Mouse (Mus musculus) heart, postnatal 0 days (tissue): ENCODE measurements around the gene Ccdc124. TPM values are rescaled to one million over a fixed set of nuclear protein-coding genes. Genes with fewer than 3 reads are reported as not detected.

Experiments used
- ATAC-seq: fragments of 200-750 bp; cut with Nextera tagmentation; 2 replicates; pipeline ENCODE4 v1.8.0; 2017; ENCODE audit warnings: low read depth, moderate number of reproducible peaks, moderate library complexity; ENCODE audit not compliant: insufficient read depth
- DNase-seq: peaks from one replicate; pipeline ENCODE4 v3.0.0-alpha.2; 2016; ENCODE audit warnings: low spot score
- H3K27ac ChIP-seq: fragments of 300-500 bp; sonication (generic); 2 replicates; pipeline ENCODE4 v1.5.1; 2014; ENCODE audit warnings: low read depth, mild to moderate bottlenecking
- H3K27me3 ChIP-seq: fragments of 300-500 bp; sonication (generic); 2 replicates; pipeline ENCODE4 v1.6.1; 2014; ENCODE audit warnings: low read length, mixed read lengths; ENCODE audit not compliant: control insufficient read depth, insufficient read depth
- H3K36me3 ChIP-seq: fragments of 300-500 bp; sonication (generic); replicated peaks from 2 replicates; pipeline ENCODE4 v1.6.1; 2014; ENCODE audit warnings: low read length, mixed read lengths; ENCODE audit not compliant: control insufficient read depth, insufficient read depth
- H3K4me1 ChIP-seq: fragments of 300-500 bp; sonication (generic); 2 replicates; pipeline ENCODE4 v1.6.1; 2014; ENCODE audit warnings: antibody characterized with exemption; ENCODE audit not compliant: control insufficient read depth, insufficient read depth
- H3K4me2 ChIP-seq: fragments of 300-500 bp; sonication (generic); 2 replicates; pipeline ENCODE4 v1.6.1; 2014; ENCODE audit warnings: low read depth, mild to moderate bottlenecking, low read length, moderate library complexity
- H3K4me3 ChIP-seq: fragments of 300-500 bp; sonication (generic); 2 replicates; pipeline ENCODE4 v1.5.1; 2014; ENCODE audit warnings: low read depth, low read length
- H3K9ac ChIP-seq: fragments of 300-500 bp; sonication (generic); replicated peaks from 2 replicates; pipeline ENCODE4 v1.6.1; 2014; ENCODE audit warnings: low read depth, low read length, mixed read lengths
- H3K9me3 ChIP-seq: fragments of 300-500 bp; sonication (generic); replicated peaks from 2 replicates; pipeline ENCODE4 v1.6.1; 2016; ENCODE audit warnings: low read length; ENCODE audit not compliant: control insufficient read depth
- CTCF ChIP-seq: IDR thresholded peaks from 2 replicates; pipeline ENCODE4 v1.5.1; 2016; ENCODE audit warnings: antibody characterized with exemption, control low read depth, low read depth
- EP300 ChIP-seq: IDR thresholded peaks from 2 replicates; pipeline ENCODE4 v1.6.1; 2016; ENCODE audit warnings: antibody characterized with exemption, low read depth
- WGBS: fragments of 180-500 bp; shearing (Covaris S2); extraction: QIAGEN DNeasy Blood & Tissue Kit; methylation state at CpG from one replicate; pipeline ENCODE4 v1.1.7; 2014; 5-methylcytosine and 5-hydroxymethylcytosine counted together
- polyA plus RNA-seq: library from polyadenylated mRNA; unstranded; fragments of >200 nt; fragmentation: Nextera tagmentation; extraction: Ambion mirVana; gene quantifications from 2 replicates; pipeline ENCODE4 v1.2.1, GENCODE M21; 2015
- total RNA-seq: library from RNA; depleted of rRNA; stranded (reverse); fragments of >200 nt; gene quantifications from 2 replicates; pipeline ENCODE4 v1.2.3, GENCODE M21; 2014; ENCODE audit warnings: low replicate concordance

Ccdc124 gene
- total and polyA plus RNA-seq, 2 experiments from 2014 or later: 12.6 to 77.9 TPM

DNA sequence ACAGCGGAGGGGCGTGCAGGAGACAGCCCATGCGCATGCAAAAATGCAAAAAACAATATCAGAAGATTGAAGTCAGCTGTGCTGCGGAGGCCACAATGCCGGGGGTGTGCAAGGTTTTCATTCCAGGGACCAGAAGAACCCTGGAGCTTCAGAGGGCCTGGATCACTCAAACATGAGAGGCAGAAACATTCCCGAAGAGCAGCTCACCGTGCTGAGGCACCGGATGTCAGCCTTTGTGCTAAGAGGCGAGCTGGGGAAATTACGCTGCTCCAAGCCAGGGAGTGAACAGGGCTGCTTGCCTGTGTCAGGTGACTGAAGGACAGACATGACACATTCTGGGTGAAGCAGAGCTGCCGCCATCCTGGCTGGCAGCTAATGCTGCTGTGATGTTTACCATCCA, 6.8 kb upstream of the Ccdc124 start:
- Histone ChIP-seq H3K27me3 (no peaks in the 10 kb centered on the region), H3K4me2 (no peak overlapping the region), H3K36me3 (no peaks in the 10 kb centered on the region), H3K4me1 (peaks cover 5% of the 10 kb centered on the region; the same call in 1 of the 2 replicates), H3K9ac (no peak overlapping the region), H3K9me3 (no peaks in the 10 kb centered on the region), H3K27ac (no peak overlapping the region), H3K4me3 (no peak overlapping the region)
- no peak for DNase-seq
- TF ChIP-seq CTCF (no peak), EP300 (no peak)
- peak; percentile 30; the same call in 1 of the 2 replicates for ATAC-seq
- WGBS: 17% methylated on average over 11 of the region's 11 CpGs

DNA sequence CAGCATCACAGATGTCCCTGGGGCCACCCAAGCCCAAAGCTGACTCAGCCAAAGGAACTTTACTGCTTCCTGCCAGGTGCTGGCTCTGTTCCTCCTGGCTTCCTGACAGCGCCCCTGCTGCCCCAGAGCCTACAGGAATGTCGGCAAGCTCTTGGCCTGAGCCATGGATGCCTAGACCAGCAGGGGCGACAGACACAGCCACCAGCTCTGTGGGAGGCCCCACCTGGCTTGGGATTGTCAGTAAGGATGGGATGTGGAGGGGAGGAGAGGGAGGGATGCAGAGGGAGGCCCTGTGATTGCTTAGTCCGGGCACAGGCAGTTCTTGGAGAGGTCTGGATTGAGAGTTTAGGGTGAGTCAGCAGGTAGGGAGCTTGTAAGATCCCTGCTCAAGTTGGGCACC, 6.4 kb upstream of the Ccdc124 start:
- H3K9ac ChIP-seq: no peak overlapping the region

DNA sequence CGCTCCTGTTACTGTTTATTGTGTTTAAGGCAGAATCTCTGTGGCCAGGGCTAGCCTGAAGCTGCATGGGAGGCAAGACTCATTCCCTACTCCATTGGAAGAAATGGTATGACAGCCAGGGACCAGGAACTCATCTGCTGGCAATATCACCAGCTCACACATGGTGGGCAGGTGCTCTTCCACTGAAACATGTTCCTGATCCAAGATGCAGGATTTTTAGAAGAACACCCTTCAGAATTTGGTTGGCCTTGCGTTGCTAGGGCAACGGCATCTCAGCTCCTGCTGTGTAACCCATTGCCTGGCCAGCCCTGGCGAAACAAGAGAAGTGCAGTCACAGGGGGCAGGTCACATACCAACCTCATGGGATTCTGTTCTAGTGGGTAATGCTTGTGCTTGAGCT, 5.8 kb upstream of the Ccdc124 start:
- DNase-seq: no peak
- Histone ChIP-seq H3K4me2 (no peak overlapping the region), H3K27ac (no peak overlapping the region), H3K9ac (no peak overlapping the region), H3K36me3 (no peaks in the 10 kb centered on the region), H3K27me3 (no peaks in the 10 kb centered on the region), H3K4me1 (peaks cover 5% of the 10 kb centered on the region; the same call in 1 of the 2 replicates), H3K9me3 (no peaks in the 10 kb centered on the region), H3K4me3 (no peak overlapping the region)
- ATAC-seq: no peak
- WGBS: 55% methylated on average over 4 of the region's 4 CpGs
- TF ChIP-seq EP300 (no peak), CTCF (no peak)

More for the DNA sequence above, 6.4 kb upstream of the Ccdc124 start:
- H3K4me2 ChIP-seq: no peak overlapping the region
- DNase-seq (no peak), ATAC-seq (peak; percentile 58)
- no peaks in the 10 kb centered on the region for H3K36me3 ChIP-seq
- TF ChIP-seq CTCF: no peak
- TF ChIP-seq EP300: no peak
- no peaks in the 10 kb centered on the region for H3K9me3 ChIP-seq
- H3K27me3 ChIP-seq: no peaks in the 10 kb centered on the region
- H3K27ac ChIP-seq: no peak overlapping the region
- no peak overlapping the region for H3K4me3 ChIP-seq
- WGBS: 4% methylated on average over 4 of the region's 4 CpGs
- H3K4me1 ChIP-seq: peaks cover 5% of the 10 kb centered on the region; the same call in 1 of the 2 replicates

DNA sequence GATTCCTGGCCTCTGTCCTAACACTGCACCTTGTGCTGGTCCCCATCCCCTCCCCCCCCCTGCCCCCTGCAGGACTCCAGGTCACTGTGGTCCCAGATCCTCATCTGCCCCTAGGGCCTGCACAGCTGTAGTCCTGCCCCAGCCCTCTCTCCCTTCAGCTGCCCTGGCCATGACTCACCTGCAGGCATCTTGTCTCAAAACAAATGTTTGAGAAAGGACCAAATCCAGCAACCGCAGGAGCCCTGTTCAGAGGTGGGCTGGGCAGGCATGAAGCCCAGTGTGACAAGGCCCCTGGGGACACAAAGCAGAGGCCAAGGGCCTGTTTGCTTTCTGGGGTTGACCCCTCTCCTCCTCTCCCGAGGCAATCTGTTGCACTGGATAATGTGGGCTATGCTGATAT, 4.4 kb upstream of the Ccdc124 start:
- TF ChIP-seq CTCF: no peak
- TF ChIP-seq EP300: no peak
- WGBS: 41% methylated on average over 2 of the region's 2 CpGs
- DNase-seq: no peak
- H3K27me3 ChIP-seq: no peaks in the 10 kb centered on the region
- H3K4me3 ChIP-seq: no peak overlapping the region
- no peaks in the 10 kb centered on the region for H3K36me3 ChIP-seq
- no peak for ATAC-seq
- H3K4me1 ChIP-seq: peaks cover 5% of the 10 kb centered on the region; the same call in 1 of the 2 replicates
- no peak overlapping the region for H3K4me2 ChIP-seq
- no peak overlapping the region for H3K27ac ChIP-seq
- no peak overlapping the region for H3K9ac ChIP-seq
- no peaks in the 10 kb centered on the region for H3K9me3 ChIP-seq

DNA sequence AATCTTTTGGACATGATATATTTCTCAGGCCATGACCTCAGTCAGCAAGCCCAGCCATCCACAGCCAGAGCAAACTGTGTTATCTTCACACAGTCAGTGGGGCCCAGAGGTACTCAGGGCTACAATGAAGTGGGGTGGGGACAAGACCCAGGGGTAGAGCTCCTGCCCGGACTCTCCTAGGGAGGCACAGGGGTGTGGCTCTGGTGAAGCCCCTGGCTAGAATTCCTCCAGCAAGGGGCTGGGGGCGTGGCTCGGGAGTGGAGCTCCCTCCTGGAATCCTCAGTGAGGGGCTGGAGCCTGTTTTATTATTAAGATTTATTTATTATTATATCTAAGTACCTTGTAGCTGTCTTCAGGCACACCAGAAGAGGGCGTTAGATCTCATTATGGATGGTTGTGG, 2.6 kb upstream of the Ccdc124 start:
- Histone ChIP-seq H3K9ac (no peak overlapping the region), H3K27ac (no peak overlapping the region), H3K36me3 (no peaks in the 10 kb centered on the region), H3K9me3 (no peaks in the 10 kb centered on the region), H3K4me3 (no peak overlapping the region), H3K4me1 (peaks cover 5% of the 10 kb centered on the region; the same call in 1 of the 2 replicates), H3K4me2 (no peak overlapping the region), H3K27me3 (no peaks in the 10 kb centered on the region)
- 43% methylated on average over 4 of the region's 4 CpGs for WGBS
- ATAC-seq: no peak
- no peak for DNase-seq
- TF ChIP-seq CTCF (no peak), EP300 (no peak)

DNA sequence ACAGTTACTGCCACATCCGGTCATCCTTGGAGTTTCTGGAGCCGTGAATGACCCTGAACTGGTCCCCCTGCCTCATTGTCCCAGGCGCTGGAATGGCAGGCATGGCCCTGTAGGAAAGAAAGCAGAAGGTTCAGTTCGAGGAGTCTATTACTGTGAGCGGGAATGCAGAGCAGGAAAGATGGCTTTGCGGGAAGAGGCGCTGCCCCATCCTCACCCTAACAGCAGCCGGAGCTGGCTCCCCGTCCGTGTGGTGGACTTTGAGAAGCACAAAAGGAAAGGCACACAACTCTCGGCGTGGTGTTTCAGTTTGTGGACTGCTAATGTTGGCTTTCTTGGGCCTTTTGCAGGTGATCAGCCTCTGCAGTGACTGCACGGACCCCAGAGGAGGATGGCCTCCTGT, 706 bp upstream of the Ccdc124 start:
- WGBS: 88% methylated on average over 13 of the region's 13 CpGs
- no peak for ATAC-seq

More for the DNA sequence above, 706 bp upstream of the Ccdc124 start:
- Histone ChIP-seq H3K4me3 (no peak overlapping the region), H3K4me1 (no peaks in the 10 kb centered on the region), H3K36me3 (no peaks in the 10 kb centered on the region), H3K4me2 (no peak overlapping the region), H3K27ac (no peak overlapping the region), H3K9me3 (no peaks in the 10 kb centered on the region), H3K9ac (no peak overlapping the region), H3K27me3 (no peaks in the 10 kb centered on the region)
- DNase-seq: no peak
- TF ChIP-seq CTCF (no peak), EP300 (no peak)
